In the genomic region with DNA sequence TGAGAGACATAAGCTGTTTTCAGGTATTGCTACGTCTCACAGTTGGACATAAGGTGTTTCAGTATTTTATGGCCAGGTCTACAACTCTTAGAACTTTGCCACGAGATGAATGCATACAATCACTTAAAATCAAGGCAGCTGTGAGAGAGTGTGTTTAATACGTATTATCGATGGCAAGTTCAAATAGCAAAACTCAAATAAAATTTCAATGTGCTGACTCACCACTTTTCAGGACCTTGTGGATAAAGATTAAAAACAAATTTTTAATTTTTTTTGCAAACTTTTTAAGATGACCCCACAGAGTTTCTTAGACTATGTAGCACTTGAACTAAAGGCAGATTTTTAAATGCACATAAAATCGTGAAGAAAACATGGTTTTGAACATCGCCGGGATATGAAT, we compare ENCODE assay signal across 25 mouse cellular contexts. TPM values are rescaled to one million over a fixed set of nuclear protein-coding genes. Genes with fewer than 3 reads are reported as not detected.
DNase-seq lines count a peak whose midpoint lies in the region; ATAC-seq and TF ChIP-seq lines count a peak whose summit lies in the region.
"Had no signal": no experiment of that assay in that cellular context is flagged by ENCODE, and none has a peak within 500 bp of the region (broad histone marks: within the 10 kb centered on the region; RNA-seq: fewer than 3 reads in every experiment).

No protein-coding gene starts in this region.

- H3K27ac ChIP-seq in CH12.LX (ENCODE audit: insufficient read depth, low read depth) (no peak overlapping the region), ES-E14 (ENCODE audit: insufficient read depth, low read depth, low read length, poor library complexity, severe bottlenecking) (no peak overlapping the region), MEL (ENCODE audit: control insufficient read depth, low read depth, low read length) (no peak overlapping the region)
- H3K27ac ChIP-seq in forebrain, embryonic 14.5 days (ENCODE audit: low read depth, low read length), result no peak overlapping the region
- no peak overlapping the region for H3K27ac ChIP-seq in midbrain, embryonic 15.5 days

- in situ Hi-C loops in CH12.LX (cut with MboI; ENCODE audit: low pct_ligation_motif_present, low pct_unique_long_range_greater_than_20kb, low sequenced_read_pairs) (no loop called here), ES-E14 (cut with MboI; ENCODE audit: low sequenced_read_pairs in 2 of 2, unreplicated experiment in 2 of 2) (no loop called here)

- dilution Hi-C loops in CH12.LX (cut with MboI; ENCODE audit: extremely low pct_ligation_motif_present, extremely low pct_unique_long_range_greater_than_20kb, low sequenced_read_pairs), result no loop called here

- no peak for DNase-seq in CH12.LX (ENCODE audit: extremely low read depth)
- DNase-seq in ES-E14 (ENCODE audit: low read depth, low spot score), result no peak
- DNase-seq in MEL (ENCODE audit: low read depth, low spot score), result no peak
- DNase-seq in forebrain, embryonic 14.5 days (ENCODE audit: low spot score), result no peak
- no peak for DNase-seq in spleen, adult 12 weeks (ENCODE audit: low spot score)
- DNase-seq: adrenal gland, adult 2 months; adrenal gland, adult 8-10 months; adrenal gland, postnatal 10 days; adrenal gland, postnatal 14 days; adrenal gland, postnatal 25 days; adrenal gland, postnatal 36 days; B cell, adult 2 months; cerebellum, adult 11 months; cerebellum, adult 11-12 months; cerebellum, adult 18-20 months; cerebellum, adult 2 months; cerebellum, adult 8-10 months; cerebellum, adult 9-10 months had no signal

- H3K36me3 ChIP-seq in CH12.LX (replicated peaks in 1 of 2; ENCODE audit: control insufficient read depth in 1 of 2, insufficient read depth in 1 of 2, low read length in 1 of 2) (no peaks in the 10 kb centered on the region), ES-E14 (ENCODE audit: control insufficient read depth, insufficient read depth, low read length, poor library complexity, severe bottlenecking) (no peaks in the 10 kb centered on the region), MEL (ENCODE audit: control insufficient read depth in 1 of 2, insufficient read depth in 2 of 2, low read length in 2 of 2) (no peaks in the 10 kb centered on the region)
- no peaks in the 10 kb centered on the region for H3K36me3 ChIP-seq in forebrain, embryonic 14.5 days (ENCODE audit: control insufficient read depth, insufficient read depth, low read length)
- H3K36me3 ChIP-seq in midbrain, embryonic 15.5 days (replicated peaks), result no peaks in the 10 kb centered on the region
- H3K36me3 ChIP-seq: G1E had no signal

- H3K4me3 ChIP-seq in CH12.LX (replicated peaks in 1 of 3; ENCODE audit: low read depth in 2 of 3, low read length in 2 of 3, poor library complexity in 1 of 3), result no peak overlapping the region
- H3K4me3 ChIP-seq in ES-E14 (ENCODE audit: insufficient read depth in 1 of 2, low read depth in 1 of 2, low read length in 2 of 2, poor library complexity in 1 of 2, severe bottlenecking in 1 of 2), result no peak overlapping the region
- H3K4me3 ChIP-seq in MEL (ENCODE audit: control insufficient read depth in 1 of 2, insufficient read depth in 1 of 2, low read depth in 2 of 2, low read length in 2 of 2), result no peak overlapping the region
- H3K4me3 ChIP-seq in forebrain, embryonic 14.5 days (ENCODE audit: low read depth, low read length), result no peak overlapping the region
- H3K4me3 ChIP-seq in midbrain, embryonic 15.5 days, result no peak overlapping the region

- no peak for ATAC-seq in forebrain, embryonic 14.5 days
- ATAC-seq in midbrain, embryonic 15.5 days (replicated peaks), result no peak
- ATAC-seq: activated CD4-positive, CD25-positive, alpha-beta regulatory T cell, adult 4 months; CD4-positive, CD25-positive, alpha-beta regulatory T cell, adult 4 months; Patski had no signal

- WGBS in forebrain, embryonic 14.5 days, result 92% methylated on average over 7 of the region's 7 CpGs
- WGBS in midbrain, embryonic 15.5 days, result 94% methylated on average over 7 of the region's 7 CpGs

- no peaks in the 10 kb centered on the region for H3K9me3 ChIP-seq in CH12.LX (replicated peaks; ENCODE audit: low read length)
- no peaks in the 10 kb centered on the region for H3K9me3 ChIP-seq in ES-E14 (ENCODE audit: control insufficient read depth, insufficient read depth, low read depth, low read length)
- no peaks in the 10 kb centered on the region for H3K9me3 ChIP-seq in MEL (replicated peaks; ENCODE audit: insufficient read depth, low read length)
- H3K9me3 ChIP-seq in forebrain, embryonic 14.5 days (replicated peaks; ENCODE audit: control insufficient read depth, low read length), result no peaks in the 10 kb centered on the region
- H3K9me3 ChIP-seq in midbrain, embryonic 15.5 days, result no peaks in the 10 kb centered on the region

- H3K27me3 ChIP-seq in CH12.LX (replicated peaks) (no peaks in the 10 kb centered on the region), MEL (ENCODE audit: control insufficient read depth in 1 of 2, insufficient read depth in 2 of 2, low read length in 2 of 2) (no peaks in the 10 kb centered on the region)
- no peaks in the 10 kb centered on the region for H3K27me3 ChIP-seq in forebrain, embryonic 14.5 days (replicated peaks; ENCODE audit: control insufficient read depth, insufficient read depth, low read length)
- no peaks in the 10 kb centered on the region for H3K27me3 ChIP-seq in midbrain, embryonic 15.5 days (replicated peaks)
- H3K27me3 ChIP-seq: Patski had no signal

- H3K79me2 ChIP-seq in CH12.LX (replicated peaks; ENCODE audit: control insufficient read depth, extremely low read depth, insufficient read depth, poor library complexity, severe bottlenecking), result no peaks in the 10 kb centered on the region
- H3K79me2 ChIP-seq in MEL (ENCODE audit: control insufficient read depth, insufficient read depth, low read length, poor library complexity), result no peaks in the 10 kb centered on the region

- TF ChIP-seq POLR2A in CH12.LX (IDR thresholded peaks at IDR 0.05; ENCODE audit: low read depth, low read length), result no peak
- no peak for TF ChIP-seq POLR2A in MEL (IDR thresholded peaks at IDR 0.05; ENCODE audit: control insufficient read depth in 1 of 2, insufficient read depth in 1 of 2, low read depth in 1 of 2, low read length in 2 of 2, poor library complexity in 1 of 2)

- 0 out of 4 replicates have a peak, but pooled peaks cover 0 to under 1% of the 10 kb centered on the region in 2 experiments for H3K4me1 ChIP-seq in CH12.LX (ENCODE audit: control insufficient read depth in 1 of 2, insufficient read depth in 2 of 2)
- no peaks in the 10 kb centered on the region; a peak in 1 of 4 replicates for H3K4me1 ChIP-seq in ES-E14 (ENCODE audit: control insufficient read depth in 2 of 2, insufficient read depth in 2 of 2, low read length in 2 of 2, poor library complexity in 1 of 2)
- H3K4me1 ChIP-seq in MEL (ENCODE audit: control insufficient read depth in 1 of 2, insufficient read depth in 2 of 2, low read length in 2 of 2), result no peaks in the 10 kb centered on the region
- H3K4me1 ChIP-seq in forebrain, embryonic 14.5 days (ENCODE audit: control insufficient read depth, insufficient read depth, low read length), result no peaks in the 10 kb centered on the region
- no peaks in the 10 kb centered on the region for H3K4me1 ChIP-seq in midbrain, embryonic 15.5 days

- TF ChIP-seq CTCF in CH12.LX (conservative IDR thresholded peaks at IDR 0.05 in 1 of 2, IDR thresholded peaks at IDR 0.05 in 1 of 2; ENCODE audit: low read depth in 2 of 2, low read length in 2 of 2), result no peak
- TF ChIP-seq CTCF in MEL (IDR thresholded peaks at IDR 0.05 in 2 of 3, conservative IDR thresholded peaks at IDR 0.05 in 1 of 3; ENCODE audit: control insufficient read depth in 1 of 3, insufficient read depth in 1 of 3, low read depth in 2 of 3, low read length in 3 of 3, poor library complexity in 1 of 3, severe bottlenecking in 1 of 3), result no peak

- no peak overlapping the region for H3K9ac ChIP-seq in CH12.LX (ENCODE audit: insufficient read depth, low read depth)
- no peak overlapping the region for H3K9ac ChIP-seq in ES-E14 (ENCODE audit: insufficient read depth, low read depth, low read length, poor library complexity, severe bottlenecking)
- no peak overlapping the region for H3K9ac ChIP-seq in MEL (ENCODE audit: control insufficient read depth, low read depth, low read length, poor library complexity, severe bottlenecking)
- no peak overlapping the region for H3K9ac ChIP-seq in forebrain, embryonic 14.5 days (ENCODE audit: low read length)
- H3K9ac ChIP-seq in midbrain, embryonic 15.5 days, result no peak overlapping the region

- TF ChIP-seq EP300 in CH12.LX (IDR thresholded peaks at IDR 0.05; ENCODE audit: low read length), result no peak
- TF ChIP-seq EP300 in MEL (IDR thresholded peaks at IDR 0.05; ENCODE audit: low read depth in 1 of 2, low read length in 2 of 2), result no peak

- no peak overlapping the region for H3K4me2 ChIP-seq in CH12.LX (ENCODE audit: insufficient read depth, low read depth, poor library complexity, severe bottlenecking)
- H3K4me2 ChIP-seq in forebrain, embryonic 14.5 days (ENCODE audit: low read length), result no peak overlapping the region
- H3K4me2 ChIP-seq in midbrain, embryonic 15.5 days, result no peak overlapping the region

- TF ChIP-seq RAD21 in CH12.LX (IDR thresholded peaks at IDR 0.05; ENCODE audit: low read depth, low read length) (no peak), MEL (IDR thresholded peaks at IDR 0.05; ENCODE audit: low read depth, low read length) (no peak)

TF ChIP-seq in CH12.LX, 34 proteins besides CTCF, POLR2A, EP300 and RAD21:
- TF ChIP-seq MAFK (IDR thresholded peaks at IDR 0.05; ENCODE audit: insufficient replicate concordance, low read length) (peak; percentile 75), E2F4 (IDR thresholded peaks at IDR 0.05; ENCODE audit: insufficient replicate concordance, low read depth, low read length) (no peak)

TF ChIP-seq in ES-E14, 5 proteins besides CTCF, POLR2A, EP300 and RAD21:
- no peak for TF ChIP-seq HCFC1 (IDR thresholded peaks at IDR 0.05; ENCODE audit: borderline replicate concordance, insufficient read depth, low read length)
- peak; percentile 76 for TF ChIP-seq MAFK (IDR thresholded peaks at IDR 0.05; ENCODE audit: insufficient read depth, low read depth, low read length)
TF ChIP-seq in ES-E14: peak in this region for 1.

TF ChIP-seq in MEL, 35 proteins besides CTCF, POLR2A, EP300 and RAD21:
- TF ChIP-seq MAFK (IDR thresholded peaks at IDR 0.05; ENCODE audit: borderline replicate concordance, low read depth, low read length), result peak; percentile 22; the same call in 1 of the 2 replicates
- no peak for TF ChIP-seq TBP (IDR thresholded peaks at IDR 0.05; ENCODE audit: low read depth, low read length)
- TF ChIP-seq ELF1 (IDR thresholded peaks at IDR 0.05; ENCODE audit: low read depth, low read length), result no peak

RNA-seq across cellular contexts. Expression of gene Cfap299, which starts 30.8 kb away (rescaled TPM):
- total RNA-seq in CH12.LX (2012; rRNA removed), result not detected in 2 replicates
- not detected in 2 replicates for total RNA-seq in CH12.LX (2014; rRNA removed)
- polyA plus RNA-seq in CH12.LX (2012; ENCODE audit: insufficient read length, low read depth), result not detected in 2 replicates
- 0.26 TPM in 1 of 2 replicates, not detected in the other for total RNA-seq in ES-E14 (2012; rRNA removed)
- not detected in 2 replicates for total RNA-seq in MEL (2012; rRNA removed)
- polyA plus RNA-seq in MEL (2012; ENCODE audit: insufficient read depth in 1 of 2, insufficient read length in 2 of 2, low read depth in 1 of 2, low replicate concordance in 2 of 2, missing spikeins in 1 of 2), result not detected
- polyA plus RNA-seq in forebrain, embryonic 14.5 days (2014; fragmentation: Nextera tagmentation; extraction: Ambion mirVana), result 1.5 and 1.7 TPM in 2 replicates
- 1.5 and 2.2 TPM in 2 replicates for polyA plus RNA-seq in midbrain, embryonic 15.5 days (2015; fragmentation: Nextera tagmentation; extraction: Ambion mirVana)
- total RNA-seq: adrenal gland, adult 18-20 months; adrenal gland, adult 2 months; adrenal gland, adult 8-10 months; adrenal gland, postnatal 10 days; adrenal gland, postnatal 14 days; adrenal gland, postnatal 25 days; adrenal gland, postnatal 36 days; adrenal gland, postnatal 4 days; G1E had no signal
- polyA plus RNA-seq: activated CD4-positive, CD25-positive, alpha-beta regulatory T cell, adult 4 months; adrenal gland, adult 2 months; CD4-positive, CD25-positive, alpha-beta regulatory T cell, adult 4 months; G1E had no signal

Comparison
In these comparisons a context has a peak if more than half of its experiments do, and no peak if none do; other contexts are left out.
1. Of the 35 proteins assayed by ChIP-seq in both MEL and CH12.LX: peak only in MEL: none; only in CH12.LX: none; in both: MAFK; in neither: 34.